Mouse (Mus musculus) liver, embryonic 12.5 days (tissue): ENCODE results near the gene Hpse. TPM values are rescaled to one million over a fixed set of nuclear protein-coding genes. Genes with fewer than 3 reads are reported as not detected.

ENCODE experiments used
- ATAC-seq: fragments of 200-750 bp; cut with Nextera tagmentation; 2 replicates; pipeline ENCODE4 v1.8.0; 2017; ENCODE audit warnings: moderate number of reproducible peaks, mild to moderate bottlenecking, moderate library complexity
- H3K27ac ChIP-seq: fragments of 300-500 bp; sonication (generic); 2 replicates; pipeline ENCODE4 v1.5.1; 2016; ENCODE audit warnings: mild to moderate bottlenecking
- H3K27me3 ChIP-seq: fragments of 300-500 bp; sonication (generic); replicated peaks from 2 replicates; pipeline ENCODE4 v1.6.1; 2016; ENCODE audit warnings: mild to moderate bottlenecking, moderate library complexity
- H3K36me3 ChIP-seq: fragments of 300-500 bp; sonication (generic); 2 replicates; pipeline ENCODE4 v1.6.1; 2016; ENCODE audit warnings: mild to moderate bottlenecking, moderate library complexity
- H3K4me1 ChIP-seq: fragments of 300-500 bp; sonication (generic); 2 replicates; pipeline ENCODE4 v1.6.1; 2016
- H3K4me2 ChIP-seq: fragments of 300-500 bp; sonication (generic); 2 replicates; pipeline ENCODE4 v1.6.1; 2016; ENCODE audit warnings: mild to moderate bottlenecking, moderate library complexity
- H3K4me3 ChIP-seq: fragments of 300-500 bp; sonication (generic); 2 replicates; pipeline ENCODE4 v1.5.1; 2016; ENCODE audit warnings: mild to moderate bottlenecking, moderate library complexity
- H3K9ac ChIP-seq: fragments of 300-500 bp; sonication (generic); 2 replicates; pipeline ENCODE4 v1.6.1; 2016; ENCODE audit warnings: mild to moderate bottlenecking, moderate library complexity
- H3K9me3 ChIP-seq: fragments of 300-500 bp; sonication (generic); replicated peaks from 2 replicates; pipeline ENCODE4 v1.6.1; 2016; ENCODE audit warnings: mild to moderate bottlenecking, moderate library complexity
- WGBS: fragments of 180-500 bp; shearing (Covaris S2); methylation state at CpG from one replicate; pipeline ENCODE4 v1.1.7; 2016; ENCODE audit not compliant: insufficient replicate concordance; 5-methylcytosine and 5-hydroxymethylcytosine counted together
- polyA plus RNA-seq: library from polyadenylated mRNA; unstranded; fragments of >200 nt; fragmentation: Nextera tagmentation; extraction: Ambion mirVana; gene quantifications from 2 replicates; pipeline ENCODE4 v1.2.1, GENCODE M21; 2016

Hpse gene
- polyA plus RNA-seq, 1 experiment from 2014 or later: 2.2 TPM

DNA sequence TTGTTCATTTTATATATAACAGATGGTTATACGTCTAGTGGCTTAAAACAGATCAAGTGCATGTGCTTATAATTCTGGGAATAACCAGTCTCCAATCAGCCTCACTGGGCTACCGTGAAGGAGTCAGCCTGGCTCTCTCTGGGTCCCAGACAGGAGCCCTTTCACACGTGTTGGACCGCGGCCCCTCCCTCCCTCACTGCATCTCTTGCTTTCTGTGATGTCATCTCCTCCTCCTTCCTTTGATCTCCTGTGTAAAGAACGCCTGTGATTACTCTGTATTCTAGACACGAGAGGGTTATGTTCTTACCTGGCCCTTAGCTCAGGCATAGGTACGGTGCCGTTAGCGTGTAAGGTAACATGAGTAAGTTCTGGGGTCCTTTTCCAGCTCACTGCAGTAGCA, 68.0 kb downstream of the Hpse start:
- Histone ChIP-seq H3K4me2 (no peak overlapping the region), H3K9me3 (no peaks in the 10 kb centered on the region), H3K36me3 (peaks cover 29% of the 10 kb centered on the region), H3K4me3 (no peak overlapping the region), H3K9ac (no peak overlapping the region), H3K27me3 (0 out of 2 replicates have a peak, but pooled peaks cover 9% of the 10 kb centered on the region), H3K27ac (no peak overlapping the region), H3K4me1 (peaks cover 37% of the 10 kb centered on the region)
- ATAC-seq: no peak
- 85% methylated on average over 10 of the region's 10 CpGs for WGBS

DNA sequence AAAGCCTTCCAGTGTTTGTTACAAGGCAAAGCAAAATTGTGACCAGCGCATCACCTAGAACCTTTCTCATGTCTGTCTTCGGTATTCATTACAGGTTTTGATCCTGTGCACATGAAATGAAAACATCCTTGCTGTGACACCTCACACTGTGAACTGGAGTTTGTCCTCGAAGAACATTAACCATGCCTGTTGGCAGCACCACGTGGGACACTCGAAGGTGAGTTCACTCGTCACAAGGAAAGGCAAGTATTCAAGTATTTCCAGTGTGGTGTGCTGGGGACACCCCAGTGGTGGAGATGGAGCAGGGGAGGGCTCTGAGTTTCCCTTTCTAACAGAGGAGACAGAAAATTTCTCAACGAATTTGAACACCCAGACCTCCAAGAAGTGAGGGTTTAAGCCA, 68.5 kb downstream of the Hpse start:
- Histone ChIP-seq H3K27me3 (0 out of 2 replicates have a peak, but pooled peaks cover 9% of the 10 kb centered on the region), H3K9me3 (no peaks in the 10 kb centered on the region), H3K4me2 (no peak overlapping the region), H3K9ac (no peak overlapping the region), H3K4me3 (no peak overlapping the region), H3K36me3 (peaks cover 24% of the 10 kb centered on the region), H3K4me1 (peaks cover 42% of the 10 kb centered on the region), H3K27ac (no peak overlapping the region)
- ATAC-seq: no peak
- 76% methylated on average over 7 of the region's 7 CpGs for whole genome bisulfite sequencing

DNA sequence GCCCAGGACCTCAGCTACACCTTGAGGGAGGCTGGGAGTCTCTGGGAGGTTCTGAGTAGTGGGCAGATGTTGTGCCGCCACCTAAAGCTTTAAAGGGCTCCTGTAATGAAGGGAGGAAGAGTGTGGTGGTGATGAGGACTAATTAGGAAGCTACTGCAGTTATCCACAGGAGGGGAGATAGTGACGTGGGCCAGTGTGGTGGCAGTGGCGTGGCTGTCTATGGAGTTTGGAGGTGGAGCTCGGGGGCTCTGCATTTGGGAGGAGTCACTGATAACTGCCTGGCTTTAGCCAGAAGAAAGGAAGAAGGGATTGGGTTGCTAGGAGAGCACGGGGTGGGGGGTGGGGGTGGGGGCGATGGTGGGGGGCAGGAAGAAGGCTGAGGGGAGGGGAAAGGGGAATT, 71.0 kb downstream of the Hpse start:
- Histone ChIP-seq H3K27me3 (0 out of 2 replicates have a peak, but pooled peaks cover 9% of the 10 kb centered on the region), H3K4me1 (peaks cover 66% of the 10 kb centered on the region), H3K27ac (peak overlapping the region; percentile 15; the same call in 1 of the 2 replicates), H3K9me3 (no peaks in the 10 kb centered on the region), H3K4me3 (peak overlapping the region; percentile 24; the same call in 1 of the 2 replicates), H3K9ac (peak overlapping the region; percentile 19), H3K36me3 (no peaks in the 10 kb centered on the region), H3K4me2 (peak overlapping the region; percentile 55)
- no peak for ATAC-seq
- WGBS: 9% methylated on average over 6 of the region's 6 CpGs

DNA sequence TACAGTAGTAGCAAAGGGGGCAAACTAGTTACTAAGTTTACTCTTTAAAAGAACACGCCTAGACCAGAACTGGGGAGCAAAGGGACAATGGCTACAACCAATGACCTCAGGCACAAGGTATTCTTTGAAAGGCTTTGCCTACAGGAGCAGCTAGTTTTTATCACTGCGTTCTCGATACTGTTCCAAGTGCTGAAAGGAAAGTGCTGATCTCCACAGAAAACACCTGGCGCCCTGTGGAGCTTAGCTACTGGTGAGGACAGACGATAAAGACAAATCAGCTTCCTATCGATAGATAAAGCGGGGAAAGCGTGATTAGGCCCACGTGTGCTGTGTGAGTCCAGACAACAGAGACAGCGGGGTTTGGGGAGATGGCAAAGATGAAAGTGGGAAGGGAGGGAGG, 71.5 kb downstream of the Hpse start:
- no peaks in the 10 kb centered on the region for H3K36me3 ChIP-seq
- peak overlapping the region; percentile 55 for H3K4me2 ChIP-seq
- 17% methylated on average over 10 of the region's 10 CpGs for WGBS
- 0 out of 2 replicates have a peak, but pooled peaks cover 9% of the 10 kb centered on the region for H3K27me3 ChIP-seq
- no peaks in the 10 kb centered on the region for H3K9me3 ChIP-seq
- peak overlapping the region; percentile 15; the same call in 1 of the 2 replicates for H3K27ac ChIP-seq
- peak overlapping the region; percentile 24 for H3K4me3 ChIP-seq
- ATAC-seq: no peak
- peak overlapping the region; percentile 19; the same call in 1 of the 2 replicates for H3K9ac ChIP-seq
- H3K4me1 ChIP-seq: peaks cover 71% of the 10 kb centered on the region

DNA sequence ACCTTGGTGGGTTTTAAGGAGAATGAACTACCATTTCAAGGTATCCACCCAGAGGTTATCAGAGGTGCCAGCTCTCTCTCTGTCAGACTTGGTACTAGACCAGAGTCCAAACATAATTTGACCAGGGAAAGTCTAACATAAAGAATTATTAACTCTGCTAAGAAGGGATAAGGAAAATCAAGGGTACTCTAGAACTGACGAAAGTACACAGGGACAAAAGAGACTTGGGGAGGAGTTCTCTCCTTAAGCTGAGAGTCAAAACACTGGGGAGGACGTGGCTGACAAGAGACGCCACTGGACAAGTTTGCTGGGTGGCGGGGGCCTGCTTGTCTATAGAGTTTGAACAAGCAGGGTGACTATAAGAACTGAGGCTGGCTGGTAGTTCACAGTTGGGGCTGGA, 73.0 kb downstream of the Hpse start:
- no peaks in the 10 kb centered on the region for H3K9me3 ChIP-seq
- no peak overlapping the region for H3K9ac ChIP-seq
- no peak overlapping the region for H3K4me3 ChIP-seq
- H3K36me3 ChIP-seq: no peaks in the 10 kb centered on the region
- H3K4me1 ChIP-seq: peaks cover 79% of the 10 kb centered on the region
- 0 out of 2 replicates have a peak, but pooled peaks cover 5% of the 10 kb centered on the region for H3K27me3 ChIP-seq
- no peak overlapping the region for H3K4me2 ChIP-seq
- H3K27ac ChIP-seq: no peak overlapping the region
- ATAC-seq: no peak
- 79% methylated on average over 4 of the region's 4 CpGs for WGBS

DNA sequence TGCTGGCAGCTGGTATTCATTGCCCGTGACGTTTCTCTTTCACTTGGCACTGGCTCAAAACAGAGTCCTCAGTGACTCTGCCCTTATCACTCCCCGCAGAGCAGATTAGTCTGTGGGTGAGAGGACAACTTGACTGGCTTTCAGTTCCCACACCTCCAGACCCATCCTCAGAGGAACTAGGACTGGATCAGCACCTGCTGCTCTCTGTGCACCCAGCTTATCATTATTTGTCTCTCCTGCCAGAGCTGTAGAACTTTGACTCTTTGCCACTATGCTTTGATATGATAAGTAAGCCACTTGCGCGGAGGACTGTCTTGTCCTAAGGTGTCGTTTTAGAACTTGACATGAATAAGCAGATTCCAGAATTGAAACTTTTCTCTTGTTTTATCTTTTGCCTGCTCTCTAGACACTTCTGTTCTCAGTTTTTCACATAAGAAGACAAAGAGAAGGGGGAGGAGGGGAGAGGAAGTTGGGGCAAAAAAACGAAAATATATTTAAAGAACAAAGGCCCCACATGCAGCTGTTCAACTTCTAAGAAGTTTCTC, 75.5 kb downstream of the Hpse start:
- Histone ChIP-seq H3K27ac (peak overlapping the region; percentile 91), H3K27me3 (0 out of 2 replicates have a peak, but pooled peaks cover 5% of the 10 kb centered on the region), H3K9me3 (no peaks in the 10 kb centered on the region), H3K4me1 (peaks cover 87% of the 10 kb centered on the region), H3K9ac (0 out of 2 replicates have a peak overlapping the region, but pooled peaks have one; percentile 12), H3K4me2 (peak overlapping the region; percentile 60), H3K4me3 (peak overlapping the region; percentile 21; the same call in 1 of the 2 replicates), H3K36me3 (no peaks in the 10 kb centered on the region)
- 10% methylated on average over 7 of the region's 7 CpGs for WGBS
- peak; percentile 94 for ATAC-seq

DNA sequence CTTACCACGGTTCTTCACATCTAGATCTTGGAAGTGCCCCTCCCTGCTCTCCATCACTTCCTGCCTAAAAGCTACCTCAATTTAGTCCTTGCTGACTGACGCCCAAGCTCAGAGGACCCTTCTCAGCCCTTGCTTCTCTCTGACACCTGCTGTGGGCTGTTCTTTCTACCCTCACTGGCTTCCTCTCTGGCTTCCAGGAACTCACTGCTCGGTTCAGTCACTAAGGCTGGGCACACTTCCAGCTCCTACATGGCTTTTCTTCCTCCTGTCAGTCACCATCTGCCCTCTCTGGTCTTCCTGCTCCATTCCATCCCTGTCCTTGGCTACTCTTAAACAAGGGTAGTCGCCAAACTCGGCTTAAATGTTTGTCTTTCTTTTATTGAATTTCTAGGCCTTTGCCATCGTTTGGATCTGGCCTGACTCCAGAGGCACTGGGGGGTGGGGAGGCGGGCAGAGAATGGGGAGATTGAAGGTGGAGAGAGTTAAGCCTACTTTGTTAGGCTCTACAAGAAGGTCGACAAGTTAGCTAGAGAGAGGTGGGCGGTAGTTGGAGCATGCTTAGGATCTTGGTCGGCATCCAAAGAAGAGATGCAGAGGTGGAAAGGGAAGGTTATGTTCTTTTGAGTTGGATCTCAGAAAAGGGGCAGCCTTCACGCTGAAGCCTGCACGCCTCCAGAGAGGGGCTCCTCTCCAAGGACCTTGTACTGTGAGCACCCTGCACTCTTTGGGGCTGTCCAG, 76.1 kb downstream of the Hpse start:
- H3K9ac ChIP-seq: peak overlapping the region; percentile 12; the same call in 1 of the 2 replicates
- peak overlapping the region; percentile 91 for H3K27ac ChIP-seq
- H3K36me3 ChIP-seq: no peaks in the 10 kb centered on the region
- WGBS: 43% methylated on average over 12 of the region's 12 CpGs
- 0 out of 2 replicates have a peak, but pooled peaks cover 5% of the 10 kb centered on the region for H3K27me3 ChIP-seq
- ATAC-seq: no peak
- peak overlapping the region; percentile 60 for H3K4me2 ChIP-seq
- peak overlapping the region; percentile 21; the same call in 1 of the 2 replicates for H3K4me3 ChIP-seq
- no peaks in the 10 kb centered on the region for H3K9me3 ChIP-seq
- peaks cover 87% of the 10 kb centered on the region for H3K4me1 ChIP-seq

DNA sequence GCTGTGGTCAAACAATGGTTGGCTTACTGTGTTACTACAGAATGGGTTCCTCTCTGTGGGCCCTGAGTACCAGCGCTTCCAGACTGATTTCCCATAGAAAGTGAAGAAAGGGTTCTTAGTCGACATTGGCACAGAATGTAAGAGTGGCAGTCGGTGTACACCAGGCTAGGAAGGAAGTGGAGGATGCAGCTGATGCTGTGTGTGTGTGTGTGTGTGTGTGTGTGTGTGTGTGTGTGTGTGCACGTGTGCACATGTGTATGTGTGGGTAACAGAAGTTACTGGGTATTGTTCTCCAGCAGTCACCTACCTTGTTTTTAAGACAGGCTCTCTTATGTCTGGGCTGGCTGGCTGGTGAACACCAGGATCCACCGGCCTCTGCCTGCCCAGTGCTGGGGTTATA, 77.2 kb downstream of the Hpse start:
- Histone ChIP-seq H3K4me3 (no peak overlapping the region), H3K27me3 (0 out of 2 replicates have a peak, but pooled peaks cover 5% of the 10 kb centered on the region), H3K9ac (no peak overlapping the region), H3K36me3 (no peaks in the 10 kb centered on the region), H3K9me3 (no peaks in the 10 kb centered on the region), H3K4me1 (peaks cover 87% of the 10 kb centered on the region), H3K27ac (no peak overlapping the region), H3K4me2 (no peak overlapping the region)
- WGBS: 74% methylated on average over 5 of the region's 5 CpGs
- ATAC-seq: no peak

DNA sequence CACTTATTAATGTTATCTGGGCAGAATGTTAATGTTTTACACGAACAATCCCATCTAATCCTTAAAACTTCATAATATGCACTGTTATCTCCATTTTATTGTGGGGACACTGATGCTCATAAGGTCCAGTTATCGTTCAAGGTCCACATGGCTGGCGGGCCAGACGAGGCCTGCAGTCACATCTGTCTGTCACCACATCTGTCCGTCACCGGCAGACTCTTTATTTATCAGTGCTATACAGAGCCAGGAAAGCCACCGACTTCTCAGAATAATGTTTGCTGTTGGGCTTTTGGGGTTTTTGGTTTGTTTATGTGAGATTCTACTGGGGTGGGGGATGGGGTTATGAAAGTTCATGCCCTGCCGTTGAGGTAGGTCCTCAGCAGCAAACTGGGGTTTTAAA, 81.0 kb downstream of the Hpse start:
- H3K4me2 ChIP-seq: peak overlapping the region; percentile 46
- H3K4me1 ChIP-seq: peaks cover 86% of the 10 kb centered on the region
- 18% methylated on average over 8 of the region's 8 CpGs for WGBS

DNA sequence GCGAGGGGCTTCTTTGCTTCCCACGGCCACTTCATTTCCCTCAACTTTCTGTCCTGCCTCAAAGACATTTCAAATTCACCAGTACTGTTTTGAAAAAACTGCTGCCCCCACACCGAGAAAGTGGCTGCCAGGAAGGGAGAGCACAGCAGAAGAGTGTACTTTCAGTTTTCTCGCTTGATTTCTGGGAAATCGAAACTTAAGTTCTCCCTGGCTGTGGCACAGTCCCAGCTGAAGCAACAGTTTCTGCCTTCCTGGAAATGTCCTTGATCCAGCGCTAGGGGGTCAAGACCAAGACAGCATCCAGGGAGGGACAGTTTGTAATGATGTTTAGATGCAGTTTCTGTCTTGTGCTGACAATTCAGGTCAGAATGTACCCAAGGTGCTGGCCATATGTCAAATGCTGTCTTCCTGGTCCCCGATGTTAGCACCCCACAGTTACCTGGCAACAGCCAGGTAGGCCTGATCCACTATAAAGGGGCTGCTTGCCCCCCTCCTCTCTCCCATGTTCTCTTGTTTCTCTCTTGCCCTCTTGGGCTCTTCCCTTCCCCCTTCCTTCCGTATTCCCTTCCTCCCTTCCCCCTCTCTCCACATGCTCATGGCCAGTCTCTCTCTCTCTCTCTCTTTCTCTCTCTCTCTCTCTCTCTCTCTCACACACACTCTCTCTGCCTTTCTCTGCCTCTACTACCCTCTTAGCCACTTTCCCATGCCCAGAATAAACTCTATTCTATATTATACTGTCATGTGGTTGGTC, 82.5 kb downstream of the Hpse start:
- Histone ChIP-seq H3K36me3 (no peaks in the 10 kb centered on the region), H3K4me2 (peak overlapping the region; percentile 40), H3K4me1 (peaks cover 88% of the 10 kb centered on the region), H3K4me3 (no peak overlapping the region), H3K27me3 (no peaks in the 10 kb centered on the region), H3K27ac (peak overlapping the region; percentile 87), H3K9me3 (no peaks in the 10 kb centered on the region), H3K9ac (peak overlapping the region; percentile 57)
- 52% methylated on average over 8 of the region's 8 CpGs for WGBS
- no peak for ATAC-seq

More for the DNA sequence above, 81.0 kb downstream of the Hpse start:
- no peaks in the 10 kb centered on the region for H3K27me3 ChIP-seq
- H3K27ac ChIP-seq: peak overlapping the region; percentile 87
- H3K9me3 ChIP-seq: no peaks in the 10 kb centered on the region
- no peaks in the 10 kb centered on the region for H3K36me3 ChIP-seq
- no peak overlapping the region for H3K9ac ChIP-seq
- no peak overlapping the region for H3K4me3 ChIP-seq
- ATAC-seq: peak; percentile 87

DNA sequence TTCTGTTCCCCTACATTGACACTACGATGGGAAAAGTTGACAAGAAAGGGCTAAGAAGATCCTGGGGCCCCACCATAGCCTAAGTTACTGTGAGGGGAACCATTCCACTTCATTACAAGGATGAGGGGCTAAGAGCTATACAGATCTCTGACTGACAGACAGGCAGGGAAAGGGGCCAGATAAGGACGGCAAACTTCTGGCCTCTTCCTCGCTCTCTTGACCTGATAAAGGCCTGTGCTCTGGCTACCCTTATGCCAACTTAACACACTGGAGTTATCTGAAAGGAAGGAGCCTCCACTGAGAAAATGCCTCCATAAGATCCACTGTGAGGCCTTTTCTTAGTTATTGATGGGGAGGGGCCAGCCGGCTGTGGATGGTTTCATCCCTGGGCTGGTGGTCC, 83.6 kb downstream of the Hpse start:
- H3K4me1 ChIP-seq: peaks cover 87% of the 10 kb centered on the region
- peak overlapping the region; percentile 87 for H3K27ac ChIP-seq
- 15% methylated on average over 4 of the region's 4 CpGs for WGBS
- no peak overlapping the region for H3K4me3 ChIP-seq
- no peaks in the 10 kb centered on the region for H3K36me3 ChIP-seq
- no peaks in the 10 kb centered on the region for H3K27me3 ChIP-seq
- peak overlapping the region; percentile 34 for H3K4me2 ChIP-seq
- no peaks in the 10 kb centered on the region for H3K9me3 ChIP-seq
- peak overlapping the region; percentile 36; the same call in 1 of the 2 replicates for H3K9ac ChIP-seq
- peak; percentile 88 for ATAC-seq
